Mouse (Mus musculus): ENCODE measurements at regions not wholly inside any gene's neighbourhood (a gene's known extent, or its start where the extent isn't known, plus 50 kb on each side); places are given as distances from the start of the nearest gene placed in this dataset.

- Histone ChIP-seq H3K9me3 (replicated peaks; ENCODE audit: insufficient read depth, low read length) (no peaks in the 10 kb centered on the region), H3K27me3 (ENCODE audit: control insufficient read depth in 1 of 2, insufficient read depth in 2 of 2, low read length in 2 of 2) (no peaks in the 10 kb centered on the region), H3K4me1 (ENCODE audit: control insufficient read depth in 1 of 2, insufficient read depth in 2 of 2, low read length in 2 of 2) (no peaks in the 10 kb centered on the region), H3K36me3 (ENCODE audit: control insufficient read depth in 1 of 2, insufficient read depth in 2 of 2, low read length in 2 of 2) (no peaks in the 10 kb centered on the region), H3K4me3 (ENCODE audit: control insufficient read depth in 1 of 2, insufficient read depth in 1 of 2, low read depth in 2 of 2, low read length in 2 of 2) (no peak overlapping the region), H3K27ac (ENCODE audit: control insufficient read depth, low read depth, low read length) (no peak overlapping the region), H3K79me2 (ENCODE audit: control insufficient read depth, insufficient read depth, low read length, poor library complexity) (no peaks in the 10 kb centered on the region), H3K9ac (ENCODE audit: control insufficient read depth, low read depth, low read length, poor library complexity, severe bottlenecking) (no peak overlapping the region)
- no peak for DNase-seq (ENCODE audit: low read depth, low spot score)
- TF ChIP-seq SMC3 (IDR thresholded peaks at IDR 0.05; ENCODE audit: low read depth, low read length) = no peak
- TF ChIP-seq TCF12 (IDR thresholded peaks at IDR 0.05; ENCODE audit: low read depth, low read length) = no peak
- TF ChIP-seq TBP (IDR thresholded peaks at IDR 0.05; ENCODE audit: low read depth, low read length) = no peak
- TF ChIP-seq JUND (IDR thresholded peaks at IDR 0.05; ENCODE audit: low read depth, low read length) = no peak
- no peak for TF ChIP-seq ELF1 (IDR thresholded peaks at IDR 0.05; ENCODE audit: low read depth, low read length)
- no peak for TF ChIP-seq SIN3A (IDR thresholded peaks at IDR 0.05; ENCODE audit: low read length)
- TF ChIP-seq USF2 (IDR thresholded peaks at IDR 0.05; ENCODE audit: borderline replicate concordance in 1 of 2, insufficient read depth in 1 of 2, low read depth in 1 of 2, low read length in 2 of 2) = no peak
- no peak for TF ChIP-seq CHD1 (IDR thresholded peaks at IDR 0.05; ENCODE audit: low read depth, low read length)
- no peak for TF ChIP-seq MAFK (IDR thresholded peaks at IDR 0.05; ENCODE audit: borderline replicate concordance, low read depth, low read length)
These were observed 253.4 kb upstream of the Chd6 start for GRCm38 (mm10) chr2:161362325-161362724.

GRCm38 (mm10) chr2:161349110-161349509, 240.2 kb upstream of the Chd6 start:
- H3K9ac ChIP-seq (ENCODE audit: control insufficient read depth, low read depth, low read length, poor library complexity, severe bottlenecking) = no peak overlapping the region
- no peaks in the 10 kb centered on the region for H3K4me1 ChIP-seq (ENCODE audit: control insufficient read depth in 1 of 2, insufficient read depth in 2 of 2, low read length in 2 of 2)
- DNase-seq (ENCODE audit: low read depth, low spot score) = no peak
- no peaks in the 10 kb centered on the region for H3K9me3 ChIP-seq (replicated peaks; ENCODE audit: insufficient read depth, low read length)
- no peaks in the 10 kb centered on the region for H3K79me2 ChIP-seq (ENCODE audit: control insufficient read depth, insufficient read depth, low read length, poor library complexity)
- TF ChIP-seq ELF1 (IDR thresholded peaks at IDR 0.05; ENCODE audit: low read depth, low read length) (no peak), ZNF384 (IDR thresholded peaks at IDR 0.05; ENCODE audit: low read depth, low read length) (no peak), ZMIZ1 (IDR thresholded peaks at IDR 0.05; ENCODE audit: low read depth, low read length) (no peak), GABPA (IDR thresholded peaks at IDR 0.05; ENCODE audit: low read depth, low read length) (no peak), SMC3 (IDR thresholded peaks at IDR 0.05; ENCODE audit: low read depth, low read length) (no peak), USF1 (IDR thresholded peaks at IDR 0.05; ENCODE audit: low read depth, low read length) (no peak), CHD1 (IDR thresholded peaks at IDR 0.05; ENCODE audit: low read depth, low read length) (no peak), ZC3H11A (IDR thresholded peaks at IDR 0.05; ENCODE audit: low read depth, low read length) (no peak), TBP (IDR thresholded peaks at IDR 0.05; ENCODE audit: low read depth, low read length) (no peak), SIN3A (IDR thresholded peaks at IDR 0.05; ENCODE audit: low read length) (no peak), JUND (IDR thresholded peaks at IDR 0.05; ENCODE audit: low read depth, low read length) (no peak), ETS1 (IDR thresholded peaks at IDR 0.05; ENCODE audit: low read depth, low read length) (no peak), POLR2AphosphoS2 (IDR thresholded peaks at IDR 0.05; ENCODE audit: low read length) (no peak), MXI1 (IDR thresholded peaks at IDR 0.05; ENCODE audit: low read depth, low read length) (no peak), ZKSCAN1 (IDR thresholded peaks at IDR 0.05; ENCODE audit: low read depth, low read length) (no peak), NELFE (IDR thresholded peaks at IDR 0.05; ENCODE audit: low read depth, low read length) (no peak), BHLHE40 (IDR thresholded peaks at IDR 0.05; ENCODE audit: borderline replicate concordance, low read depth, low read length) (no peak), UBTF (IDR thresholded peaks at IDR 0.05; ENCODE audit: borderline replicate concordance, insufficient read depth, low read depth, low read length) (no peak), MAX (IDR thresholded peaks at IDR 0.05; ENCODE audit: low read length) (no peak), E2F4 (IDR thresholded peaks at IDR 0.05; ENCODE audit: borderline replicate concordance, low read depth, low read length) (no peak)
- no peak overlapping the region for H3K4me3 ChIP-seq (ENCODE audit: control insufficient read depth in 1 of 2, insufficient read depth in 1 of 2, low read depth in 2 of 2, low read length in 2 of 2)
- H3K36me3 ChIP-seq (ENCODE audit: control insufficient read depth in 1 of 2, insufficient read depth in 2 of 2, low read length in 2 of 2) = no peaks in the 10 kb centered on the region
- no peaks in the 10 kb centered on the region for H3K27me3 ChIP-seq (ENCODE audit: control insufficient read depth in 1 of 2, insufficient read depth in 2 of 2, low read length in 2 of 2)
- no peak overlapping the region for H3K27ac ChIP-seq (ENCODE audit: control insufficient read depth, low read depth, low read length)
